Mouse (Mus musculus): ENCODE measurements at regions not wholly inside any gene's neighbourhood (a gene's known extent, or its start where the extent isn't known, plus 50 kb on each side); places are given as distances from the start of the nearest gene placed in this dataset.

GRCm38 (mm10) chr9:71058655-71059054, 106.6 kb upstream of the Lipc start:
- no peak for DNase-seq

- DNase-seq, result no peak
Observed at GRCm38 (mm10) chr9:71056836-71057235, 104.8 kb upstream of the Lipc start.

GRCm38 (mm10) chr9:71043899-71044298, 91.9 kb upstream of the Lipc start:
- no peak for DNase-seq

- no peak for DNase-seq
Observed at GRCm38 (mm10) chr9:71035286-71035685, 83.3 kb upstream of the Lipc start.

- DNase-seq, result no peak
Observed at GRCm38 (mm10) chr9:71032156-71032555, 80.1 kb upstream of the Lipc start.

GRCm38 (mm10) chr9:71030203-71030921, 78.3 kb upstream of the Lipc start:
- DNase-seq, result no peak

GRCm38 (mm10) chr9:71028102-71028501, 76.1 kb upstream of the Lipc start:
- DNase-seq, result no peak

GRCm38 (mm10) chr9:71027626-71028025, 75.6 kb upstream of the Lipc start:
- peak in 1 of 2 experiments; percentile 14 for DNase-seq

GRCm38 (mm10) chr9:71025196-71025595, 73.2 kb upstream of the Lipc start:
- DNase-seq, result no peak

- peak in 1 of 2 experiments; percentile 10 for DNase-seq
Observed at GRCm38 (mm10) chr9:71018206-71018605, 66.2 kb upstream of the Lipc start.

GRCm38 (mm10) chr9:71017396-71018179, 65.6 kb upstream of the Lipc start:
- no peak for DNase-seq

GRCm38 (mm10) chr9:71015942-71016341, 63.9 kb upstream of the Lipc start:
- no peak for DNase-seq

- no peak for DNase-seq
Observed at GRCm38 (mm10) chr9:71015400-71015799, 63.4 kb upstream of the Lipc start.

GRCm38 (mm10) chr9:71012399-71012798, 60.4 kb upstream of the Lipc start:
- no peak for DNase-seq

- DNase-seq, result no peak
Observed at GRCm38 (mm10) chr9:71004631-71005030, 52.6 kb upstream of the Lipc start.

All from spleen, adult 18-20 months (tissue).